Mouse (Mus musculus): ENCODE results near the gene Wdr41.

DNA sequence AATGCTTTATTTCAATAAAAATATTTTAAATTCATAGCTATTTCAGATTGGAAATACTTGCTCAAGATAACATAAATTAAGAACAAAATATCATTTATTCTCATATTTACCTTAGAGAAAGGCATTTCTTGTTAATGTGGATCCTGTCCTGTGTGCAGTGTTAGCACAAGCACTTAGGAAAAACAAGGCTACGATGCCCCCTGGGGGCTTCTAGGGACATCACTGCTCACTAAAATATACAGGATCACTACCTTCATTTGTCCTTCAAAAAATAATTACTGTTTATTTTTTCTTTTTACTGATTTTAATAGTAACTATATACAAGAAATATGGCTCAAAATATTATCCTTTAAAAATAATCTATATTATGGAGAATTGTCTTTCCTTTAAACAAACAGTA, 18.2 kb upstream of the Wdr41 start:
- TF ChIP-seq HCFC1 (IDR thresholded peaks at IDR 0.05; ENCODE audit: low read depth, low read length) (no peak), CHD1 (IDR thresholded peaks at IDR 0.05; ENCODE audit: low read depth, low read length) (no peak), ZNF384 (IDR thresholded peaks at IDR 0.05; ENCODE audit: low read depth, low read length) (no peak), ZKSCAN1 (IDR thresholded peaks at IDR 0.05; ENCODE audit: borderline replicate concordance, low read depth, low read length) (no peak), CTCF (conservative IDR thresholded peaks at IDR 0.05 in 1 of 2, IDR thresholded peaks at IDR 0.05 in 1 of 2; ENCODE audit: low read depth in 2 of 2, low read length in 2 of 2) (peak in 1 of 2 experiments; percentile 73; a peak in 2 of 4 replicates), POLR2A (IDR thresholded peaks at IDR 0.05; ENCODE audit: low read depth, low read length) (no peak), POLR2AphosphoS2 (IDR thresholded peaks at IDR 0.05; ENCODE audit: low read depth, low read length) (no peak), MAX (IDR thresholded peaks at IDR 0.05; ENCODE audit: low read length) (no peak), EP300 (IDR thresholded peaks at IDR 0.05; ENCODE audit: low read length) (no peak), ZC3H11A (IDR thresholded peaks at IDR 0.05; ENCODE audit: low read depth, low read length) (no peak), NRF1 (IDR thresholded peaks at IDR 0.05; ENCODE audit: low read depth, low read length) (no peak), RCOR1 (conservative IDR thresholded peaks at IDR 0.05; ENCODE audit: low read depth, low read length) (no peak), TBP (conservative IDR thresholded peaks at IDR 0.05; ENCODE audit: low read depth, low read length) (no peak), RAD21 (IDR thresholded peaks at IDR 0.05; ENCODE audit: low read depth, low read length) (peak; percentile 69)

Measured in CH12.LX (cell line).